Mouse (Mus musculus) kidney, embryonic 16.5 days (tissue): Measurements from ENCODE around the gene Ipmk. TPM values are rescaled to one million over a fixed set of nuclear protein-coding genes. Genes with fewer than 3 reads are reported as not detected.

Experiments
- ATAC-seq: fragments of 200-750 bp; cut with Nextera tagmentation; 2 replicates; pipeline ENCODE4 v1.8.0; 2017; ENCODE audit warnings: moderate TSS enrichment; ENCODE audit not compliant: low FRiP score, low TSS enrichment
- H3K27ac ChIP-seq: fragments of 300-500 bp; sonication (generic); 2 replicates; pipeline ENCODE4 v1.5.1; 2014; ENCODE audit warnings: low read length
- H3K27me3 ChIP-seq: fragments of 300-500 bp; sonication (generic); 2 replicates; pipeline ENCODE4 v1.6.1; 2014; ENCODE audit warnings: low read length, control low read depth, mixed read lengths; ENCODE audit not compliant: insufficient read depth
- H3K36me3 ChIP-seq: fragments of 300-500 bp; sonication (generic); 2 replicates; pipeline ENCODE4 v1.6.1; 2014; ENCODE audit warnings: low read length, control low read depth, mixed read lengths; ENCODE audit not compliant: insufficient read depth
- H3K4me1 ChIP-seq: fragments of 300-500 bp; sonication (generic); 2 replicates; pipeline ENCODE4 v1.6.1; 2014; ENCODE audit warnings: low read length, control low read depth, mixed read lengths; ENCODE audit not compliant: insufficient read depth
- H3K4me2 ChIP-seq: fragments of 300-500 bp; sonication (generic); replicated peaks from 2 replicates; pipeline ENCODE4 v1.6.1; 2014; ENCODE audit warnings: low read depth, low read length
- H3K4me3 ChIP-seq: fragments of 300-500 bp; sonication (generic); 2 replicates; pipeline ENCODE4 v1.5.1; 2014; ENCODE audit warnings: mild to moderate bottlenecking, low read length
- H3K9ac ChIP-seq: fragments of 300-500 bp; sonication (generic); replicated peaks from 2 replicates; pipeline ENCODE4 v1.6.1; 2014; ENCODE audit warnings: low read length
- H3K9me3 ChIP-seq: fragments of 300-500 bp; sonication (generic); 2 replicates; pipeline ENCODE4 v1.6.1; 2016; ENCODE audit warnings: low read length, control low read depth
- WGBS: fragments of 180-500 bp; shearing (Covaris S2); extraction: QIAGEN DNeasy Blood & Tissue Kit; methylation state at CpG from one replicate; pipeline ENCODE4 v1.1.7; 2014; 5-methylcytosine and 5-hydroxymethylcytosine counted together
- polyA plus RNA-seq: library from polyadenylated mRNA; unstranded; fragments of >200 nt; fragmentation: Nextera tagmentation; extraction: Ambion mirVana; gene quantifications from 2 replicates; pipeline ENCODE4 v1.2.1, GENCODE M21; 2015

The Ipmk gene
- polyA plus RNA-seq, 1 experiment from 2014 or later, result 15.6 TPM

- Histone ChIP-seq H3K27ac (no peak overlapping the region), H3K9me3 (no peaks in the 10 kb centered on the region), H3K9ac (no peak overlapping the region), H3K4me2 (0 out of 2 replicates have a peak overlapping the region, but pooled peaks have one; percentile 25), H3K4me3 (no peak overlapping the region), H3K36me3 (peaks cover 33% of the 10 kb centered on the region), H3K27me3 (no peaks in the 10 kb centered on the region), H3K4me1 (peaks cover 38% of the 10 kb centered on the region)
- no peak for ATAC-seq
- WGBS, result 35% methylated on average over 2 of the region's 2 CpGs
Observed at GRCm38 (mm10) chr10:71337733-71338132, 9.8 kb upstream of the Ipmk start.

- Histone ChIP-seq H3K27me3 (no peaks in the 10 kb centered on the region), H3K9ac (no peak overlapping the region), H3K4me1 (peaks cover 38% of the 10 kb centered on the region), H3K4me3 (no peak overlapping the region), H3K27ac (no peak overlapping the region), H3K4me2 (0 out of 2 replicates have a peak overlapping the region, but pooled peaks have one; percentile 25), H3K9me3 (no peaks in the 10 kb centered on the region), H3K36me3 (peaks cover 29% of the 10 kb centered on the region)
- 53% methylated on average over 8 of the region's 8 CpGs for WGBS
- no peak for ATAC-seq
Observed at GRCm38 (mm10) chr10:71338156-71338905, 9.2 kb upstream of the Ipmk start.

- 0 out of 2 replicates have a peak overlapping the region, but pooled peaks have one; percentile 2 for H3K9ac ChIP-seq
- no peak overlapping the region for H3K4me3 ChIP-seq
- H3K36me3 ChIP-seq, result peaks cover 19% of the 10 kb centered on the region
- no peak overlapping the region for H3K27ac ChIP-seq
- H3K9me3 ChIP-seq, result no peaks in the 10 kb centered on the region
- 40% methylated on average over 4 of the region's 4 CpGs for WGBS
- no peaks in the 10 kb centered on the region for H3K27me3 ChIP-seq
- ATAC-seq, result no peak
- H3K4me1 ChIP-seq, result peaks cover 45% of the 10 kb centered on the region
- no peak overlapping the region for H3K4me2 ChIP-seq
Observed at GRCm38 (mm10) chr10:71339463-71339862, 8.1 kb upstream of the Ipmk start.

GRCm38 (mm10) chr10:71340195-71340594 lies 7.4 kb upstream of the Ipmk start:
- WGBS, result 62% methylated on average over 2 of the region's 2 CpGs
- peaks cover 47% of the 10 kb centered on the region for H3K4me1 ChIP-seq
- no peak overlapping the region for H3K4me2 ChIP-seq
- no peaks in the 10 kb centered on the region for H3K27me3 ChIP-seq
- peaks cover 11% of the 10 kb centered on the region for H3K36me3 ChIP-seq
- ATAC-seq, result no peak
- H3K4me3 ChIP-seq, result no peak overlapping the region
- no peaks in the 10 kb centered on the region for H3K9me3 ChIP-seq
- H3K9ac ChIP-seq, result no peak overlapping the region
- peak overlapping the region; percentile 25; the same call in 1 of the 2 replicates for H3K27ac ChIP-seq

DNA sequence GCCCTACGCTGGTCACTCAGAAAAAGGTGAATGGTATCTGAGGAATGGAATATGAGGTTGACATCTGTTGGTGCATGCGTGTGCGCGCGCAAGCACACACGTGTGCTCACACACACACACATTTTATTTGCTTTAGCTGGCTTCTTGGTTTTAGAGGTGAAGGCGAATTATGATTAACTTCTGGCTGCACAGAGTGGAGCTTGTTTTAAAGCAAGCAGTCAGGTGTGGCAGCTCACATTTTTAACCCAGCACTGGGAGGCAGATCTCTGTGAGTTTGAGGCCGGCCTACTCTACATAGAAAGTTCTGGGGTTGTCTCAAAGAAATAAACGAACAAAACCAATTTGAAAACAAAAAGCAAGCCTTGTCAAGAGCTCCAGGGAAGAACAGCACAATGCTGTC lies 6.3 kb upstream of the Ipmk start:
- no peak overlapping the region for H3K27ac ChIP-seq
- H3K36me3 ChIP-seq, result 0 out of 2 replicates have a peak, but pooled peaks cover under 1% of the 10 kb centered on the region
- peaks cover 50% of the 10 kb centered on the region for H3K4me1 ChIP-seq
- no peak for ATAC-seq
- no peak overlapping the region for H3K4me2 ChIP-seq
- H3K9ac ChIP-seq, result no peak overlapping the region
- no peaks in the 10 kb centered on the region for H3K9me3 ChIP-seq
- 86% methylated on average over 9 of the region's 9 CpGs for WGBS
- H3K4me3 ChIP-seq, result no peak overlapping the region
- H3K27me3 ChIP-seq, result no peaks in the 10 kb centered on the region

- no peak overlapping the region for H3K9ac ChIP-seq
- ATAC-seq, result no peak
- H3K4me3 ChIP-seq, result no peak overlapping the region
- no peaks in the 10 kb centered on the region for H3K9me3 ChIP-seq
- H3K27me3 ChIP-seq, result no peaks in the 10 kb centered on the region
- H3K27ac ChIP-seq, result no peak overlapping the region
- H3K4me2 ChIP-seq, result no peak overlapping the region
- no peaks in the 10 kb centered on the region for H3K36me3 ChIP-seq
- H3K4me1 ChIP-seq, result peaks cover 56% of the 10 kb centered on the region
- 72% methylated on average over 7 of the region's 7 CpGs for WGBS
Observed at GRCm38 (mm10) chr10:71342030-71342805, 5.3 kb upstream of the Ipmk start.

DNA sequence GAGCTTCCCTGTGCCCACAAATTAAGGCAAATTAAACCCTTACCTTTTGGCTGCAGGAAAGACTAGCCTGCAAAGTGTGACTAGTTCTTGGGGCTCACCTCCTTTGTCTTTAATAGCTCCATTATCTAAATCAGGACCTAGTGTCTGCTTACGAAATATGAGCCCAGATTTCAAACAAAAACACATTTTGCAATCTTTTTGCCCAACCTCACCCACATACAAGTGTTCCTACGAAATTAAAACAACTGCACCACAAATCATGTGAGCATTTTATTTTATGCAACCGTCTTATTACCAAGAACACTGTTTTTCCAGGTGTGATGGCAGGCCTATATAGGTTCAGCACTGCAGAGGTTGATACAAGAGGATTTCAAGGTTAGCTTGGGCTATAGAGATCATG lies 4.4 kb upstream of the Ipmk start:
- Histone ChIP-seq H3K9me3 (no peaks in the 10 kb centered on the region), H3K36me3 (no peaks in the 10 kb centered on the region), H3K4me1 (peaks cover 47% of the 10 kb centered on the region), H3K9ac (no peak overlapping the region), H3K4me3 (no peak overlapping the region), H3K27ac (no peak overlapping the region), H3K27me3 (no peaks in the 10 kb centered on the region), H3K4me2 (no peak overlapping the region)
- ATAC-seq, result no peak
- 79% methylated on average over 3 of the region's 3 CpGs for WGBS

GRCm38 (mm10) chr10:71343567-71344265 lies 3.8 kb upstream of the Ipmk start:
- Histone ChIP-seq H3K27me3 (no peaks in the 10 kb centered on the region), H3K27ac (no peak overlapping the region), H3K9ac (peak overlapping the region; percentile 82), H3K4me2 (peak overlapping the region; percentile 84), H3K36me3 (no peaks in the 10 kb centered on the region), H3K4me1 (peaks cover 42% of the 10 kb centered on the region), H3K9me3 (no peaks in the 10 kb centered on the region), H3K4me3 (peak overlapping the region; percentile 76)
- no peak for ATAC-seq
- WGBS, result 24% methylated on average over 14 of the region's 14 CpGs

DNA sequence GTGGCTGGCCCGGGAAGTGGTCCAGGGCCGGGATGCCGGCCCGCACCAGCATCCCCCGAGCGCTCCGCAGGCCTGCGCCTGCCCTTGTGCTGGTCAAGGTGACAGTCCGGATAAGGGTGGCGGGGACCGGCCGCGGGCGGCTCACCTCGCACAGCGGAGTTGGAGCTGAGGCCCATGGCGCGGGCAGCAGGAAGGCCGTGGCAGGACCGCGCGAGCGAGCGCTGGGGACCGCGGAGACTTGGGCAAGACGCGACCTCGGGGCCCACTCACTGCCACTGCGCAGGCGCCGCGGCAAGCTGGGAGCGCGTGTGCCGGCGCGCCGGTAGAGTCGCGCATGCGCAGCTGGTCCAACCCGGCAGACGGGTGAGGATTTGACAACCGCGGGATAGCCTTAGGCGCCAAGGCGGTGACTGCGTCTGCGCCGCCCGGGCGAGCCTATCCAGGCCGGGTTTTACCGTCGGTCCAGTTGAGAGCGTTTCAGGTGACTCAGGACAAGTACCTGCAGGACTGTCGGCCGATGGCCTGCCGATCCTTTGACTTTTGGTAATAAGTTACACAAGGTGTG lies 2.9 kb upstream of the Ipmk start, which contains the start of gene Cisd1:
Gene Cisd1, minus strand, starts transcription at position 376 of the 565 bp plus-strand sequence.
- Histone ChIP-seq H3K27me3 (no peaks in the 10 kb centered on the region), H3K36me3 (no peaks in the 10 kb centered on the region), H3K4me2 (peak within 1 kb of the TSS; percentile 84), H3K4me1 (peaks cover 42% of the 10 kb centered on the region), H3K27ac (peak within 1 kb of the TSS; percentile 79), H3K9me3 (no peaks in the 10 kb centered on the region), H3K9ac (peak within 1 kb of the TSS; percentile 82), H3K4me3 (peak within 1 kb of the TSS; percentile 76)
- under 1% methylated on average over 60 of the region's 60 CpGs for WGBS
- ATAC-seq, result peak; percentile 73
